Mouse (Mus musculus) neural tube, embryonic 12.5 days (tissue): ENCODE results near the gene Ggact. TPM values are rescaled to one million over a fixed set of nuclear protein-coding genes. Genes with fewer than 3 reads are reported as not detected.

Experiments used
- ATAC-seq: fragments of 200-750 bp; cut with Nextera tagmentation; 2 replicates; pipeline ENCODE4 v1.8.0; 2017; ENCODE audit warnings: low read depth, mild to moderate bottlenecking, moderate TSS enrichment, moderate library complexity; ENCODE audit not compliant: low FRiP score
- H3K27ac ChIP-seq: fragments of 300-500 bp; sonication (generic); 2 replicates; pipeline ENCODE4 v1.5.1; 2016
- H3K27me3 ChIP-seq: fragments of 300-500 bp; sonication (generic); replicated peaks from 2 replicates; pipeline ENCODE4 v1.6.1; 2016; ENCODE audit warnings: mild to moderate bottlenecking
- H3K36me3 ChIP-seq: fragments of 300-500 bp; sonication (generic); 2 replicates; pipeline ENCODE4 v1.6.1; 2016; ENCODE audit warnings: mild to moderate bottlenecking
- H3K4me1 ChIP-seq: fragments of 300-500 bp; sonication (generic); 2 replicates; pipeline ENCODE4 v1.6.1; 2016
- H3K4me2 ChIP-seq: fragments of 300-500 bp; sonication (generic); replicated peaks from 2 replicates; pipeline ENCODE4 v1.6.1; 2016; ENCODE audit warnings: mild to moderate bottlenecking
- H3K4me3 ChIP-seq: fragments of 300-500 bp; sonication (generic); 2 replicates; pipeline ENCODE4 v1.5.1; 2016
- H3K9ac ChIP-seq: fragments of 300-500 bp; sonication (generic); 2 replicates; pipeline ENCODE4 v1.6.1; 2016; ENCODE audit warnings: mild to moderate bottlenecking
- H3K9me3 ChIP-seq: fragments of 300-500 bp; sonication (generic); 2 replicates; pipeline ENCODE4 v1.6.1; 2016; ENCODE audit warnings: mild to moderate bottlenecking
- WGBS: fragments of 180-500 bp; shearing (Covaris S2); methylation state at CpG from one replicate; pipeline ENCODE4 v1.1.7; 2016; 5-methylcytosine and 5-hydroxymethylcytosine counted together
- polyA plus RNA-seq: library from polyadenylated mRNA; unstranded; fragments of >200 nt; fragmentation: Nextera tagmentation; extraction: Ambion mirVana; gene quantifications from 2 replicates; pipeline ENCODE4 v1.2.1, GENCODE M21; 2016

Ggact gene
- polyA plus RNA-seq, 1 experiment from 2014 or later = 5.5 TPM

- H3K27ac ChIP-seq = no peak overlapping the region
- WGBS = 70% methylated on average over 7 of the region's 7 CpGs
- ATAC-seq = no peak
- H3K4me1 ChIP-seq = peaks cover 19% of the 10 kb centered on the region
- no peaks in the 10 kb centered on the region for H3K36me3 ChIP-seq
- H3K9me3 ChIP-seq = no peaks in the 10 kb centered on the region
- H3K4me2 ChIP-seq = no peak overlapping the region
- peaks cover 4% of the 10 kb centered on the region; the same call in 1 of the 2 replicates for H3K27me3 ChIP-seq
- H3K9ac ChIP-seq = no peak overlapping the region
- H3K4me3 ChIP-seq = no peak overlapping the region
These were observed 36.8 kb downstream of the Ggact start for GRCm38 (mm10) chr14:122876723-122877122.

GRCm38 (mm10) chr14:122876163-122876562 lies 37.4 kb downstream of the Ggact start:
- WGBS = under 1% methylated on average over 6 of the region's 6 CpGs
- Histone ChIP-seq H3K9me3 (no peaks in the 10 kb centered on the region), H3K27me3 (peaks cover 4% of the 10 kb centered on the region; the same call in 1 of the 2 replicates), H3K27ac (no peak overlapping the region), H3K36me3 (no peaks in the 10 kb centered on the region), H3K4me1 (peaks cover 15% of the 10 kb centered on the region), H3K4me3 (no peak overlapping the region), H3K4me2 (no peak overlapping the region), H3K9ac (no peak overlapping the region)
- ATAC-seq = peak; percentile 87

DNA sequence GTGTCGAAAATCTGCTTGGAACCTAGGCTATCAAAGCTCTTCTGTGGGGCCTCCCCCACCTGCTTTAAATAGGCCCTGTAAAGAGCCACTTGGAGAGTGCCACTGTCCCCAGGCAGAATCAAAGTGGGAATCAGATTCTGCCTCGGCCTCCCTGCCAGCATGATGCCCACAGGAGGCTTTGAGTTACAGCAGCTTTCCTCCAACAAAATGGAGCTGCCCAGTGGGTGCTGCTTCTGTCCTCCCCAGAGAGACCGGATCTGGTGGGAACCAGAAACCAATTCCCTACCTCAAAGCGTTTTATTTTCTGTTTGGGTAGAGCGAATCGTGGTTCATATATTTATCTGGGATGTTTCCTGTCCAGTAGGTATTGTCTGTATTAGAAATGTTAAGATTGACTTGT lies 37.9 kb downstream of the Ggact start:
- Histone ChIP-seq H3K27me3 (peaks cover 4% of the 10 kb centered on the region; the same call in 1 of the 2 replicates), H3K27ac (no peak overlapping the region), H3K4me2 (no peak overlapping the region), H3K36me3 (no peaks in the 10 kb centered on the region), H3K4me3 (no peak overlapping the region), H3K9ac (no peak overlapping the region), H3K9me3 (no peaks in the 10 kb centered on the region), H3K4me1 (peaks cover 15% of the 10 kb centered on the region)
- 36% methylated on average over 6 of the region's 6 CpGs for WGBS
- ATAC-seq = peak; percentile 18; the same call in 1 of the 2 replicates

DNA sequence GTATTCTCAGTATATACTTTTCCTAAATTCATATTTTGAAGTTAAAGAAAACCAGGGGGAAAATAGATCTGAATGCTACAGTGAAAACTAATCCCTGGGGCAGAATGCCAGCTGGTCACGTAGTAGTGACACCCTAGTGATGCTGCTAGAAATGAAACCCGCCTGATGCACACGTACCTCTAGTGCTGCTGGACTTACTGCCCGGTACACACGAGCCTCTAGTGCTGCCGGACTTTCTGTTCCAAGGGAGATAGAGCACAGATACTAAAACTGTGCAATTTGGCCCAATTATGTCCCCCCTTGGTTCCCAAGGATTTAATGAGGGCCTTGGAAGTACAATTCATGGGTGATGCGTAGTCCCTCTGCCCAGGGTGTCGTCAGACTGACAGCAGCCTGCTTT lies 38.5 kb downstream of the Ggact start:
- H3K4me2 ChIP-seq = no peak overlapping the region
- WGBS = 46% methylated on average over 8 of the region's 8 CpGs
- peaks cover 15% of the 10 kb centered on the region for H3K4me1 ChIP-seq
- no peak overlapping the region for H3K9ac ChIP-seq
- ATAC-seq = no peak
- H3K9me3 ChIP-seq = no peaks in the 10 kb centered on the region
- no peak overlapping the region for H3K4me3 ChIP-seq
- H3K36me3 ChIP-seq = no peaks in the 10 kb centered on the region
- H3K27me3 ChIP-seq = peaks cover 4% of the 10 kb centered on the region; the same call in 1 of the 2 replicates
- no peak overlapping the region for H3K27ac ChIP-seq

DNA sequence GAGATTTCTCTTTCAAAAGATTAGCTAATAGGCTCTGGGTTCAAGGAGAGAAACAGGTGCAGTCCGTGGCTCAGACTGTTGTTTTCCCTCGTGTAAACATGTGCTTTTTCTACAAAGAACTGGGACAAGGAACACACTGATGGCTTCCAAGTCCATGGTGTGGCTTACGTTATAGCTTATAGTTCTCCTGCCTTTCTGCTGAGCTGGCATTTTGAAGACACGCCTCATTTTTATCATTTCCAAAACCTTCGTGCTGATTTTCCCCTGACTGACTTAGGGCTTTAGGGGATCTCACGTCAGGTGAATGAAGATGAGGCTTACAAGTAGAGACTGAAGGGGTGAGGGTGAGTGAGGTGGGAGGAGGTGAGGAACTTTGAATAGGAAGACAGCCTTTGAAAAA lies 40.9 kb downstream of the Ggact start:
- no peak overlapping the region for H3K4me3 ChIP-seq
- WGBS = 82% methylated on average over 6 of the region's 6 CpGs
- H3K27me3 ChIP-seq = 0 out of 2 replicates have a peak, but pooled peaks cover 4% of the 10 kb centered on the region
- H3K9ac ChIP-seq = no peak overlapping the region
- no peak overlapping the region for H3K27ac ChIP-seq
- ATAC-seq = no peak
- H3K36me3 ChIP-seq = no peaks in the 10 kb centered on the region
- peaks cover 15% of the 10 kb centered on the region for H3K4me1 ChIP-seq
- no peak overlapping the region for H3K4me2 ChIP-seq
- H3K9me3 ChIP-seq = no peaks in the 10 kb centered on the region

- H3K27ac ChIP-seq = no peak overlapping the region
- WGBS = 40% methylated on average over 4 of the region's 4 CpGs
- 0 out of 2 replicates have a peak, but pooled peaks cover 3% of the 10 kb centered on the region for H3K27me3 ChIP-seq
- H3K4me2 ChIP-seq = no peak overlapping the region
- H3K4me3 ChIP-seq = no peak overlapping the region
- peak; percentile 47 for ATAC-seq
- no peak overlapping the region for H3K9ac ChIP-seq
- H3K4me1 ChIP-seq = peaks cover 15% of the 10 kb centered on the region
- no peaks in the 10 kb centered on the region for H3K9me3 ChIP-seq
- H3K36me3 ChIP-seq = no peaks in the 10 kb centered on the region
These were observed 41.5 kb downstream of the Ggact start for GRCm38 (mm10) chr14:122871841-122872580.

GRCm38 (mm10) chr14:122869831-122870230 lies 43.7 kb downstream of the Ggact start:
- H3K9me3 ChIP-seq = no peaks in the 10 kb centered on the region
- no peak overlapping the region for H3K4me2 ChIP-seq
- no peaks in the 10 kb centered on the region for H3K36me3 ChIP-seq
- H3K27ac ChIP-seq = no peak overlapping the region
- no peak overlapping the region for H3K9ac ChIP-seq
- H3K27me3 ChIP-seq = no peaks in the 10 kb centered on the region
- H3K4me1 ChIP-seq = peaks cover 9% of the 10 kb centered on the region
- no peak for ATAC-seq
- no peak overlapping the region for H3K4me3 ChIP-seq
- WGBS = 50% methylated on average over 6 of the region's 6 CpGs

DNA sequence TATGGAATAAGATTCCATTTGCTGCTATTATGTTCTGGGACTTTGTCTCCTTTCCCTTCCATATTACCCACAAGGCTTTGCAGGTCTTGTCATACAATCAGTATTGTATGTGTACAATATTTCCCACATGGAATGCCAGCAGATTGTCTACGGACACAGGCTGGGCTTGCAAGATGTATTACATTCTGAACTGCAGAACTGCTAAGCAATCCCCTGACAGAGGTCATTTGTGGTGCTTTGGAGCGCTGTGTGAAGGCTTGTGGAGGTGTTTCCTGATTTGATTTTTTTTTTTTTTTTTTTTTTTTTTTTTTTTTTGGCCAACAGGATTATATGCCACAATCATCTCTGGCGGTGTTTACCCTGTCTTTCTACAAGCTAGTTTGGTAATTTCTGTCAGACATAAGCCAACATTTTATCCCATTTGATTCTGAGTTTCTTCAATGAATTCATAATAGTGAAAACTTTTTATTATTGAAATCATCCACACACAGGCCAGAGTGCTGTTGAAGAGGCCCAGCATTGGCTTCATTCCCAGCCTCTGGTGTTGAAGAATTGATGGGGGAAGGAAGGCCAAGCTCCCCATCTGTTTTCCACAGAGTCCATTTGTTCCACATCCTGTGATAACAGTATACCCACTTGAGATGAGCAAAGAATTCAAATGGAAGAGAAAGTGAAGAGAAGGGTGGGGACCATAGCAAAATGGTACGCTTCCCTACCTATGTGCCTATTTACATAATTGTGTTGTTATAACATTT lies 45.8 kb downstream of the Ggact start:
- 86% methylated on average over 4 of the region's 4 CpGs for WGBS
- Histone ChIP-seq H3K36me3 (no peaks in the 10 kb centered on the region), H3K4me3 (no peak overlapping the region), H3K27ac (no peak overlapping the region), H3K4me1 (peaks cover 7% of the 10 kb centered on the region), H3K9me3 (no peaks in the 10 kb centered on the region), H3K9ac (no peak overlapping the region), H3K27me3 (no peaks in the 10 kb centered on the region), H3K4me2 (no peak overlapping the region)
- ATAC-seq = no peak

- Histone ChIP-seq H3K4me2 (no peak overlapping the region), H3K9ac (no peak overlapping the region), H3K27ac (no peak overlapping the region), H3K9me3 (no peaks in the 10 kb centered on the region), H3K4me1 (no peaks in the 10 kb centered on the region), H3K36me3 (no peaks in the 10 kb centered on the region), H3K4me3 (no peak overlapping the region), H3K27me3 (no peaks in the 10 kb centered on the region)
- 86% methylated on average over 4 of the region's 4 CpGs for WGBS
- ATAC-seq = no peak
These were observed 48.0 kb downstream of the Ggact start for GRCm38 (mm10) chr14:122865462-122866129.

GRCm38 (mm10) chr14:122862623-122863022 lies 50.9 kb downstream of the Ggact start:
- Histone ChIP-seq H3K4me2 (no peak overlapping the region), H3K27ac (no peak overlapping the region), H3K9ac (no peak overlapping the region), H3K4me1 (no peaks in the 10 kb centered on the region), H3K4me3 (no peak overlapping the region), H3K27me3 (no peaks in the 10 kb centered on the region), H3K36me3 (no peaks in the 10 kb centered on the region), H3K9me3 (no peaks in the 10 kb centered on the region)
- ATAC-seq = no peak
- 61% methylated on average over 4 of the region's 4 CpGs for WGBS

DNA sequence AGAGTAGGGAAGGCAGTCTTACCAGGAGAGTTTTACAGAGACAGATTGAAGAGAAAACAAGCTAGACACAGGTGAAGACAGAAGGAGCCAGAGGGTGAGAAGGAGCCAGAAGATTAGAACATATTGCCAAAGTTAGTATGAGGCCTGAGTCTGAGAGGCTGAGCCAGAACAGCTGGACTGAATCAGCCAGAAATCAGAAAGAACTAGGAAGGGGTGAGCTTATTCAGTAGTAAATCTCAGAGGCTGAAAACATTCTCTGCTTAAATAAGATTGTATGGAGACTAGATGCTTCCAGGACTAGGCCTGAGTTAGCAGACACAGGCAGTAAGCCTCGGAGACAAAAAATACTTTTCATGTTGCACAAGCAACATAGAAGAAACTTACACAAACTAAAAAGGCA lies 53.8 kb downstream of the Ggact start:
- Histone ChIP-seq H3K4me1 (no peaks in the 10 kb centered on the region), H3K27me3 (no peaks in the 10 kb centered on the region), H3K27ac (no peak overlapping the region), H3K4me2 (no peak overlapping the region), H3K4me3 (no peak overlapping the region), H3K9ac (no peak overlapping the region), H3K9me3 (no peaks in the 10 kb centered on the region), H3K36me3 (no peaks in the 10 kb centered on the region)
- no peak for ATAC-seq
- WGBS = 93% methylated on average over 1 of the region's 1 CpGs

DNA sequence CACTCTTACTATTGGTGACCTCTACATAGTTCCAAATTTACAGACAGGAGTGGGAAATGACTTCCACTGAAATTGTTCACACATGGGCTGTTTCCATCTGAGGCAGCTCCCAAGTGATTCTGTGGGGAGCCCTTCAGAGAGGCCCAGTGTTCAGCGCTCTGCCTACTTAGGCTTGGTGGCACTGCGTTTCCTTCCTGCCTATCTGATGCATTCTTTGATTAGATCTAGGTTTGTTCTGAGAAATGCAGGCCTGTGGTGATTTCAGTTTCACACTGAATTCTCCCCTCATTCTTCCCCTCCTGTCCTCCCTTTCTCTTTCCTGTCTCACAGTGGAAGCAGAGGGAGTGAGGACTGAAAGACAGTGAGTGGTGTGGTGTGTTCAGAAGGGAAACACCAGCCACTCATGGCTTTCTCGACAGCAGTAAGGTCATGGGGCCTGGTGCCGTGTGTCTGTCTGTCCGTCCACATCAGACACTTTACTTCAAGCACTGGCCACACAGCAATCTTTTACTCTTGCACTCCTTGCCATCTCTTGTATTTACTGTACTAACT lies 61.0 kb downstream of the Ggact start:
- Histone ChIP-seq H3K27ac (no peak overlapping the region), H3K4me1 (no peaks in the 10 kb centered on the region), H3K4me2 (no peak overlapping the region), H3K36me3 (no peaks in the 10 kb centered on the region), H3K9ac (no peak overlapping the region), H3K9me3 (no peaks in the 10 kb centered on the region), H3K4me3 (no peak overlapping the region), H3K27me3 (no peaks in the 10 kb centered on the region)
- WGBS = 95% methylated on average over 5 of the region's 5 CpGs
- ATAC-seq = no peak
